9 mouse cellular contexts compared by ENCODE assay signal in genomic region chr2:31761115-31761531, GRCm38 (mm10). TPM values are rescaled to one million over a fixed set of nuclear protein-coding genes. Genes with fewer than 3 reads are reported as not detected.
DNase-seq lines count a peak whose midpoint lies in the region; ATAC-seq lines count a peak whose summit lies in the region.
"Had no signal": no experiment of that assay in that cellular context is flagged by ENCODE, and none has a peak within 500 bp of the region (broad histone marks: within the 10 kb centered on the region; RNA-seq: fewer than 3 reads in every experiment).

No protein-coding gene starts in this region.

- no peak for DNase-seq in heart, postnatal 36 days
- peak; percentile 32 for DNase-seq in Muller cell, postnatal 12 days (ENCODE audit: inconsistent ontology term)
- no peak for DNase-seq in midbrain, embryonic 10.5 days (ENCODE audit: low spot score)
- DNase-seq in thymus, adult 18-20 months: no peak
- no peak for DNase-seq in ovary, postnatal 10 days (ENCODE audit: low spot score)
- no peak for DNase-seq in gastrocnemius, adult 8-10 months (ENCODE audit: low spot score in 2 of 2)

- H3K9ac ChIP-seq in heart, embryonic 12.5 days: peak overlapping the region; percentile 99
- peak overlapping the region; percentile 97 for H3K9ac ChIP-seq in heart, embryonic 16.5 days (ENCODE audit: low read length)

- ATAC-seq in heart, embryonic 12.5 days (ENCODE audit: insufficient number of reproducible peaks, low FRiP score): no peak
- ATAC-seq in heart, embryonic 16.5 days (replicated peaks; ENCODE audit: extremely low read depth, insufficient read depth, low FRiP score): no peak
- ATAC-seq: Patski had no signal

- H3K4me1 ChIP-seq in heart, embryonic 12.5 days (replicated peaks): peaks cover 69% of the 10 kb centered on the region
- H3K4me1 ChIP-seq in heart, embryonic 16.5 days (ENCODE audit: control insufficient read depth, insufficient read depth, low read length): peaks cover 64% of the 10 kb centered on the region
- peaks cover 50% of the 10 kb centered on the region for H3K4me1 ChIP-seq in midbrain, embryonic 10.5 days

- H3K4me2 ChIP-seq in heart, embryonic 12.5 days: peak overlapping the region; percentile 86
- peak overlapping the region; percentile 88 for H3K4me2 ChIP-seq in heart, embryonic 16.5 days (ENCODE audit: low read depth, low read length)

- H3K9me3 ChIP-seq in heart, embryonic 12.5 days (replicated peaks): no peaks in the 10 kb centered on the region
- H3K9me3 ChIP-seq in heart, embryonic 16.5 days (replicated peaks; ENCODE audit: control insufficient read depth, low read length): no peaks in the 10 kb centered on the region
- no peaks in the 10 kb centered on the region for H3K9me3 ChIP-seq in midbrain, embryonic 10.5 days (replicated peaks)

- no peaks in the 10 kb centered on the region for H3K27me3 ChIP-seq in heart, embryonic 12.5 days (replicated peaks)
- no peaks in the 10 kb centered on the region for H3K27me3 ChIP-seq in heart, embryonic 16.5 days (ENCODE audit: control insufficient read depth, insufficient read depth, low read length)
- H3K27me3 ChIP-seq in midbrain, embryonic 10.5 days (ENCODE audit: low read depth, poor library complexity, severe bottlenecking): 0 out of 2 replicates have a peak, but pooled peaks cover 3% of the 10 kb centered on the region
- H3K27me3 ChIP-seq: Patski had no signal

- intact Hi-C loops in heart, postnatal 36 days (cut with DNase I): no loop called here

- H3K27ac ChIP-seq in heart, embryonic 12.5 days (ENCODE audit: poor library complexity, severe bottlenecking): peak overlapping the region; percentile 98
- H3K27ac ChIP-seq in heart, embryonic 16.5 days (ENCODE audit: low read length): peak overlapping the region; percentile 97
- peak overlapping the region; percentile 99 for H3K27ac ChIP-seq in midbrain, embryonic 10.5 days (replicated peaks)

- H3K4me3 ChIP-seq in heart, embryonic 12.5 days: peak overlapping the region; percentile 90
- peak overlapping the region; percentile 66 for H3K4me3 ChIP-seq in heart, embryonic 16.5 days (ENCODE audit: low read length)
- peak overlapping the region; percentile 90 for H3K4me3 ChIP-seq in midbrain, embryonic 10.5 days

- 6% methylated on average over 7 of the region's 7 CpGs for WGBS in heart, embryonic 12.5 days
- WGBS in heart, embryonic 16.5 days: 6% methylated on average over 7 of the region's 7 CpGs
- WGBS in midbrain, embryonic 10.5 days: 15% methylated on average over 7 of the region's 7 CpGs

- 0 out of 2 replicates have a peak, but pooled peaks cover 2% of the 10 kb centered on the region for H3K36me3 ChIP-seq in heart, embryonic 12.5 days
- no peaks in the 10 kb centered on the region for H3K36me3 ChIP-seq in heart, embryonic 16.5 days (ENCODE audit: control insufficient read depth, insufficient read depth)
- H3K36me3 ChIP-seq in midbrain, embryonic 10.5 days: 0 out of 2 replicates have a peak, but pooled peaks cover 2% of the 10 kb centered on the region

RNA-seq across cellular contexts. Expression of gene Qrfp, which starts 49.3 kb away (rescaled TPM):
- polyA plus RNA-seq in heart, embryonic 12.5 days (2016; fragmentation: Nextera tagmentation; extraction: Ambion mirVana): 0.08 TPM in 1 of 2 replicates, not detected in the other
- total RNA-seq in heart, postnatal 36 days (2021): not detected
- polyA plus RNA-seq in heart, embryonic 16.5 days (2015; fragmentation: Nextera tagmentation; extraction: Ambion mirVana): 0.14 and 0.22 TPM in 2 replicates
- 0.05 and 0.17 TPM in 2 replicates for polyA plus RNA-seq in midbrain, embryonic 10.5 days (2016; fragmentation: Nextera tagmentation; extraction: Ambion mirVana)
- total RNA-seq in gastrocnemius, adult 8-10 months (2022): not detected
- polyA plus RNA-seq: Patski had no signal
